Mouse (Mus musculus): ENCODE results near the gene Gm35315. TPM values are rescaled to one million over a fixed set of nuclear protein-coding genes. Genes with fewer than 3 reads are reported as not detected.
"Not testable (repeated sequence)": the region's sequence is repeated elsewhere in the genome, so short reads cannot be mapped to it uniquely, and the experiment has no call there.

Gene Gm35315
- 1.0 and 1.1 TPM in 2 replicates for polyA plus RNA-seq (2016; fragmentation: Nextera tagmentation; extraction: Ambion mirVana)

GRCm38 (mm10) chr5:110094030-110094846 is at the start of gene Gm35315:
TSS of gene Gm35315 (minus strand) at chr5:110094420.
- peaks cover 8% of the 10 kb centered on the region for H3K4me1 ChIP-seq
- no peaks in the 10 kb centered on the region for H3K27me3 ChIP-seq
- H3K4me2 ChIP-seq (replicated peaks), result peak within 1 kb of the TSS; percentile 63
- H3K36me3 ChIP-seq, result no peaks in the 10 kb centered on the region
- peak within 1 kb of the TSS; percentile 42 for H3K4me3 ChIP-seq
- H3K9ac ChIP-seq, result peak within 1 kb of the TSS; percentile 60
- no peaks in the 10 kb centered on the region for H3K9me3 ChIP-seq (replicated peaks)
- peak; percentile 98 for ATAC-seq (ENCODE audit: low FRiP score)
- 1% methylated on average over 25 of the region's 25 CpGs for WGBS
- peak within 1 kb of the TSS; percentile 61; the same call in 1 of the 2 replicates for H3K27ac ChIP-seq

GRCm38 (mm10) chr5:110143007-110143406 is 48.8 kb upstream of the Gm35315 start:
- no peak overlapping the region for H3K27ac ChIP-seq
- no peaks in the 10 kb centered on the region for H3K27me3 ChIP-seq
- no peak for ATAC-seq (ENCODE audit: low FRiP score)
- WGBS, result 93% methylated on average over 5 of the region's 5 CpGs
- H3K4me3 ChIP-seq, result no peak overlapping the region
- H3K4me2 ChIP-seq (replicated peaks), result no peak overlapping the region
- peaks cover 60% of the 10 kb centered on the region for H3K36me3 ChIP-seq
- H3K4me1 ChIP-seq, result no peaks in the 10 kb centered on the region
- H3K9ac ChIP-seq, result no peak overlapping the region
- H3K9me3 ChIP-seq (replicated peaks), result no peaks in the 10 kb centered on the region

GRCm38 (mm10) chr5:110142309-110142708 is 48.1 kb upstream of the Gm35315 start:
- Histone ChIP-seq H3K27ac (no peak overlapping the region), H3K36me3 (peaks cover 53% of the 10 kb centered on the region)
- 92% methylated on average over 2 of the region's 2 CpGs for WGBS

GRCm38 (mm10) chr5:110140424-110140823 is 46.2 kb upstream of the Gm35315 start:
- ATAC-seq (ENCODE audit: low FRiP score), result no peak
- Histone ChIP-seq H3K9me3 (replicated peaks) (no peaks in the 10 kb centered on the region), H3K9ac (no peak overlapping the region), H3K4me1 (peaks cover 8% of the 10 kb centered on the region), H3K4me2 (replicated peaks) (no peak overlapping the region), H3K36me3 (peaks cover 37% of the 10 kb centered on the region), H3K27ac (no peak overlapping the region), H3K4me3 (no peak overlapping the region), H3K27me3 (no peaks in the 10 kb centered on the region)
- 94% methylated on average over 7 of the region's 7 CpGs for WGBS

More at GRCm38 (mm10) chr5:110142309-110142708, 48.1 kb upstream of the Gm35315 start:
- Histone ChIP-seq H3K27me3 (no peaks in the 10 kb centered on the region), H3K4me1 (0 out of 2 replicates have a peak, but pooled peaks cover under 1% of the 10 kb centered on the region), H3K4me2 (replicated peaks) (no peak overlapping the region), H3K9ac (no peak overlapping the region; the same call in 1 of the 2 replicates), H3K9me3 (replicated peaks) (no peaks in the 10 kb centered on the region), H3K4me3 (no peak overlapping the region)
- ATAC-seq (ENCODE audit: low FRiP score), result no peak

DNA sequence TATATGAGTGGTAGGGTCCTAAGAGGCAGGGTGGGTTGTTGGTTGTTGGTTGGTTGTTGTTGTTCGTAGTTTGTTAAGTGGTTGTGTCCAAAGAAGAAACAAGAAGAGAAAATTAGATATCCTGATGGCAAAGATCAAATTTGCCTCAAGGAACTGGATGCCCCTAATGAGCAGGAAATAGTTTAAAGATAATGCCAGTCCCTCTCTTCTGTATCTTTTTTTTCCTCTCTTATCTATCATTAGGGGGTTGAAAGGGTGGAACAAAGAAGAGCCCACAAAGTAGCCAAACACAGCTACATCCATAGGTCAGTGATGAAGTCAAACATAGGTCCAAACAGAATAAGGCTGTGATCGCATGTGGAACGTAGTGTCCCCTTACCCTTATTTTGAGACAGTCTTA is 45.1 kb upstream of the Gm35315 start:
- Histone ChIP-seq H3K4me2 (replicated peaks) (no peak overlapping the region), H3K4me3 (no peak overlapping the region), H3K9ac (no peak overlapping the region), H3K36me3 (peaks cover 27% of the 10 kb centered on the region), H3K27ac (no peak overlapping the region), H3K4me1 (peaks cover 8% of the 10 kb centered on the region), H3K27me3 (no peaks in the 10 kb centered on the region), H3K9me3 (replicated peaks) (no peaks in the 10 kb centered on the region)
- no peak for ATAC-seq (ENCODE audit: low FRiP score)
- 94% methylated on average over 3 of the region's 3 CpGs for WGBS

GRCm38 (mm10) chr5:110137816-110138215 is 43.6 kb upstream of the Gm35315 start:
- Histone ChIP-seq H3K27me3 (no peaks in the 10 kb centered on the region), H3K4me2 (replicated peaks) (no peak overlapping the region), H3K36me3 (peaks cover 18% of the 10 kb centered on the region), H3K4me3 (no peak overlapping the region), H3K9me3 (replicated peaks) (0 out of 2 replicates have a peak, but pooled peaks cover 3% of the 10 kb centered on the region), H3K4me1 (peaks cover 8% of the 10 kb centered on the region), H3K27ac (no peak overlapping the region), H3K9ac (no peak overlapping the region)
- ATAC-seq (ENCODE audit: low FRiP score), result no peak
- WGBS, result 94% methylated on average over 3 of the region's 3 CpGs

DNA sequence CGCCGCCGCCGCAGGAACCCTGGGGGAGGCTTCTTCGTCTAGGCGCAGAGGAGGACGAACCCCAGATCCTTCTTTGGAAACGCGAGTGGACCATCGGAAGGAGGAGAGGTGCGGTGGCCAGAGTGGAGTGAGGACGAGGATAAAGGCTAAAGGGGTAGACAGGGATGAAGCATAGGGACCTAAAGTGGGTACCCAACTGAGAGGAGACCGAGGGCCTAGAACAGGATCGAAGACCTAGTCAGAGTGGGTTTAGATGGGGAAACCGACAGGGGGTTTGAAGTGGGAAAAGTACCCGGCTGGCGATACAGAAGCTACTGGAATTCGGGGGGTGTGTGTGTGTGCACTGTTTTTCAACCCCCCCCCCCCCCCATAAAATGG is 41.9 kb upstream of the Gm35315 start:
- peak overlapping the region; percentile 84 for H3K4me3 ChIP-seq
- peak overlapping the region; percentile 70 for H3K4me2 ChIP-seq (replicated peaks)
- peaks cover 8% of the 10 kb centered on the region for H3K4me1 ChIP-seq
- peaks cover 4% of the 10 kb centered on the region; the same call in 1 of the 2 replicates for H3K9me3 ChIP-seq (replicated peaks)
- peak overlapping the region; percentile 90 for H3K9ac ChIP-seq
- peak; percentile 66 for ATAC-seq (ENCODE audit: low FRiP score)
- H3K27me3 ChIP-seq, result no peaks in the 10 kb centered on the region
- peak overlapping the region; percentile 85 for H3K27ac ChIP-seq
- 6% methylated on average over 18 of the region's 18 CpGs for WGBS
- peaks cover 14% of the 10 kb centered on the region for H3K36me3 ChIP-seq

- H3K27ac ChIP-seq, result peak within 1 kb of the TSS; percentile 85
- H3K27me3 ChIP-seq, result no peaks in the 10 kb centered on the region
- peaks cover 20% of the 10 kb centered on the region for H3K36me3 ChIP-seq
- peaks cover 8% of the 10 kb centered on the region for H3K4me1 ChIP-seq
- H3K9me3 ChIP-seq (replicated peaks), result peaks cover 9% of the 10 kb centered on the region
- 3% methylated on average over 46 of the region's 46 CpGs for WGBS
- peak within 1 kb of the TSS; percentile 70 for H3K4me2 ChIP-seq (replicated peaks)
- H3K9ac ChIP-seq, result peak within 1 kb of the TSS; percentile 90
- peak; percentile 99 for ATAC-seq (ENCODE audit: low FRiP score)
- peak within 1 kb of the TSS; percentile 84 for H3K4me3 ChIP-seq
These were observed 41.3 kb upstream of the Gm35315 start, which contains the start of gene Chfr for GRCm38 (mm10) chr5:110135293-110136086. TSS of gene Chfr (plus strand) at chr5:110135842.

DNA sequence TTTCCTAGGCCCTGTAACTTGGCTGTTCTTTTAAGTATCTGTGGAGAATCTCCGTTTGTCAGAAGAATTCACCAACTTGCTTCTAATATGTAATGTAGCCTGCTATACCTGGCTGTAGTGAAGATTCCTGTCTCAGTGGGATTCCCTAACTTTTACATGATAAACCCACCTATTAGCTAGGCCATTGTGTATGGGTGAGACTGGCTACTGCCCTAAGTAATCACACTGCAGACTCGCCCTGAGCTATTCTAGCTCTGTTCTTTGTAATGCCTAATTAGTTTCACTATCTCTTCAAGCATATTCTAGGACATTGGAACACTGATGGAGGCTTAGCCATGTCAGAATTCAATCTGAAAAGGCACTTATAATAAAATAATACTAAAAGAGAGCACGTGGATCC is 28.2 kb upstream of the Gm35315 start:
- H3K4me2 ChIP-seq (replicated peaks); ATAC-seq (ENCODE audit: low FRiP score); H3K9ac ChIP-seq; H3K4me3 ChIP-seq; H3K9me3 ChIP-seq (replicated peaks); H3K4me1 ChIP-seq; H3K27ac ChIP-seq; H3K27me3 ChIP-seq: not testable (repeated sequence)
- WGBS, result 90% methylated on average over 3 of the region's 3 CpGs
- peaks cover 70% of the 10 kb centered on the region for H3K36me3 ChIP-seq

DNA sequence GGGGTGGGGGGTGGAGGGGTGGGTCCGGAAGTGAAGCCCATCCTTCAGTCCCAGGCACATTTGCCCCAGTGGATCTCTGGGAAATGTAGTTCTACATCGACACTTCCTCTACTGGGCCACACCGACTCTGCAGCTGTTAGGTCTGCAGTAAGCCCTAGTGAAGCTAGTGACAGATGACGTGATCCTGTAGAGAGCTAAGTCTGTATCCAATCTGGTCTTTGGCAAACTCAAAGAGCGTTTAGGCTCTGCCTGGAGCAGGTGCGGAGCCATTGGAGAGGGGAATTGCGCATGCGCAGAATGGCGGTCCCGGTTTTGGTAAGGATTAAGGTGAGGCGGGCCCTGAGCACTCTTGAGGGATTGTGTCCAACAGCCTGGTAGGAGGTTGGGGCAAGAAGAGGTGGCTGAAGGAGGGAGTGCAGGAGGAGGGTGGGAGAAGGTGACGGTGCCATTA is 15.8 kb upstream of the Gm35315 start, which contains the start of gene Zfp605:
Gene Zfp605, plus strand, starts transcription at position 102 of the 451 bp plus-strand sequence.
- Histone ChIP-seq H3K27ac (peak within 1 kb of the TSS; percentile 97), H3K4me2 (replicated peaks) (peak within 1 kb of the TSS; percentile 71), H3K9ac (peak within 1 kb of the TSS; percentile 76), H3K27me3 (no peaks in the 10 kb centered on the region), H3K36me3 (peaks cover 35% of the 10 kb centered on the region), H3K4me1 (peaks cover 15% of the 10 kb centered on the region), H3K4me3 (peak within 1 kb of the TSS; percentile 64), H3K9me3 (replicated peaks) (no peaks in the 10 kb centered on the region)
- peak; percentile 62 for ATAC-seq (ENCODE audit: low FRiP score)
- WGBS, result 1% methylated on average over 12 of the region's 12 CpGs

DNA sequence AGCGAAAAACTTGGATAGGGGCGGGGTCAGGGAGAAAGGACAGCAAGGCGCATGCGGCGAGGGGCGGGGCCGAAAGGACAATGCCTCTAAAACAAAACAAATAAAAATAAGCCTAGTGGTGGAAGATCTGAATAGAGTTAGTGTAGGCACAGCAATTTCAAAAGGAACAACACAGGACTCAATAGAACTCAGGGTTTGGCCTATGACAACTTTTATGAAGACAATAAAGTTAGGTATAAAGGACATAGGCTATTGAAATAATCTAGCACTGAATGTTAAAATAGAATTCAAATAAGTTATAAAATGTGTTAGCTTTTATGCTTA is 14.0 kb upstream of the Gm35315 start:
- Histone ChIP-seq H3K4me3 (peak overlapping the region; percentile 78), H3K4me2 (replicated peaks) (peak overlapping the region; percentile 75), H3K4me1 (peaks cover 15% of the 10 kb centered on the region), H3K36me3 (peaks cover 40% of the 10 kb centered on the region), H3K27ac (peak overlapping the region; percentile 97), H3K9me3 (replicated peaks) (no peaks in the 10 kb centered on the region), H3K9ac (peak overlapping the region; percentile 81), H3K27me3 (no peaks in the 10 kb centered on the region)
- WGBS, result 0% methylated on average over 7 of the region's 7 CpGs
- no peak for ATAC-seq (ENCODE audit: low FRiP score)
